In the genomic region with DNA sequence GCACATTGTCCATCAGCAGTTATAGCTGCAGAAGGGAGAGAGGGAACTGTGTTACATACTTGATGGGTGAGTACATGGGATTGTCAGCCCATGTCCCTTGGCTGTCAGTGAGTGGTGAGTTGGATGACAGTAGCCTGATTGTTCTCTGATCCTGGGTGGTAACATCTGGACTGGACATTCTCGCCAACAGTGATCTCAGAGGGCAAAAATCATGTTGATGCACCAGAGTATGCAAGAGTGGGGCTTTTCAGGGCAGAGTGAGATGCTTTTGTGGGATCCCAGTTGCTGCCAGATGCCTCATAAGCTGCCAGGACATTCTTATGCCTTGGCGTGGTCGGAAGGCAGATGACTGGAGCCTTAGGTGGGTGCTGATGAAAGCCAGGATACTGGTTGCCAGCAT, we compare ENCODE assay signal across 10 mouse cellular contexts.
A peak's percentile ranks its signal among the peaks of the same experiment; 100 is the strongest.
DNase-seq lines count a peak whose midpoint lies in the region; ATAC-seq and TF ChIP-seq lines count a peak whose summit lies in the region.
"Had no signal": no experiment of that assay in that cellular context is flagged by ENCODE, and none has a peak within 500 bp of the region (broad histone marks: within the 10 kb centered on the region; RNA-seq: fewer than 3 reads in every experiment).

No protein-coding gene starts in this region.

- no peak for TF ChIP-seq CTCF in gastrocnemius, adult 2 months (IDR thresholded peaks at IDR 0.05)

- H3K4me3 ChIP-seq in gastrocnemius, adult 2 months: no peak overlapping the region
- H3K4me3 ChIP-seq: megakaryocyte, embryonic 14.5 days had no signal

- no peak overlapping the region for H3K27ac ChIP-seq in gastrocnemius, adult 2 months
- H3K27ac ChIP-seq: hindbrain, embryonic 14.5 days had no signal

- DNase-seq in cerebellum, adult 11 months: peak; percentile 5
- no peak for DNase-seq in cerebellum, postnatal 4 days (ENCODE audit: low spot score in 2 of 2)
- peak; percentile 83 for DNase-seq in 3134 (ENCODE audit: extremely low read depth, insufficient read length, low spot score)
- DNase-seq in gastrocnemius, adult 2 months: peak; percentile 40
- DNase-seq in layer of hippocampus, adult 9-11 months: peak; percentile 83
- no peak for DNase-seq in natural killer cell, adult 2 months (ENCODE audit: low spot score in 2 of 2)
- DNase-seq in T-cell, adult 2 months (ENCODE audit: low spot score): no peak

- no peak for ATAC-seq in erythroid progenitor cell, adult 5-6 weeks (replicated peaks; ENCODE audit: low FRiP score, poor library complexity, severe bottlenecking)

- intact Hi-C loops in gastrocnemius, adult 2 months (cut with DNase I): no loop called here

Comparison
In these comparisons a context has a peak if more than half of its experiments do, and no peak if none do; other contexts are left out.
1. DNase-seq: peak in cerebellum, adult 11 months (single experiment), 3134 (single experiment), gastrocnemius, adult 2 months (single experiment) and layer of hippocampus, adult 9-11 months (single experiment); none in cerebellum, postnatal 4 days (0 of 2), natural killer cell, adult 2 months (0 of 2) and T-cell, adult 2 months (single experiment).